Mouse (Mus musculus) stomach, embryonic 15.5 days (tissue): ENCODE measurements around the gene Coq2. TPM values are rescaled to one million over a fixed set of nuclear protein-coding genes. Genes with fewer than 3 reads are reported as not detected.

Experiments used
- ATAC-seq: fragments of 200-750 bp; cut with Nextera tagmentation; 2 replicates; pipeline ENCODE4 v1.8.0; 2017; ENCODE audit warnings: low read depth, moderate number of reproducible peaks, moderate TSS enrichment; ENCODE audit not compliant: insufficient read depth, low FRiP score
- H3K27ac ChIP-seq: fragments of 300-500 bp; sonication (generic); 2 replicates; pipeline ENCODE4 v1.5.1; 2015; ENCODE audit warnings: mild to moderate bottlenecking, inconsistent platforms
- H3K27me3 ChIP-seq: fragments of 300-500 bp; sonication (generic); replicated peaks from 2 replicates; pipeline ENCODE4 v1.6.1; 2015; ENCODE audit warnings: inconsistent platforms
- H3K36me3 ChIP-seq: fragments of 300-500 bp; sonication (generic); 2 replicates; pipeline ENCODE4 v1.6.1; 2015; ENCODE audit warnings: inconsistent platforms
- H3K4me1 ChIP-seq: fragments of 300-500 bp; sonication (generic); 2 replicates; pipeline ENCODE4 v1.6.1; 2015; ENCODE audit warnings: inconsistent platforms
- H3K4me2 ChIP-seq: fragments of 300-500 bp; sonication (generic); 2 replicates; pipeline ENCODE4 v1.6.1; 2015; ENCODE audit warnings: mild to moderate bottlenecking, inconsistent platforms
- H3K4me3 ChIP-seq: fragments of 300-500 bp; sonication (generic); replicated peaks from 2 replicates; pipeline ENCODE4 v1.5.1; 2015; ENCODE audit warnings: inconsistent platforms
- H3K9ac ChIP-seq: fragments of 300-500 bp; sonication (generic); 2 replicates; pipeline ENCODE4 v1.6.1; 2015; ENCODE audit warnings: inconsistent platforms
- H3K9me3 ChIP-seq: fragments of 300-500 bp; sonication (generic); 2 replicates; pipeline ENCODE4 v1.6.1; 2016; ENCODE audit warnings: inconsistent platforms
- WGBS: fragments of 180-500 bp; shearing (Covaris S2); methylation state at CpG from one replicate; pipeline ENCODE4 v1.1.7; 2015; 5-methylcytosine and 5-hydroxymethylcytosine counted together
- polyA plus RNA-seq: library from polyadenylated mRNA; unstranded; fragments of >200 nt; fragmentation: Nextera tagmentation; extraction: Ambion mirVana; gene quantifications from 2 replicates; pipeline ENCODE4 v1.2.1, GENCODE M21; 2015

The Coq2 gene
- polyA plus RNA-seq, 1 experiment from 2014 or later = 66.4 TPM

GRCm38 (mm10) chr5:100697398-100697797, 22.5 kb upstream of the Coq2 start:
- no peaks in the 10 kb centered on the region for H3K9me3 ChIP-seq
- no peaks in the 10 kb centered on the region for H3K4me1 ChIP-seq
- no peaks in the 10 kb centered on the region for H3K36me3 ChIP-seq
- H3K4me2 ChIP-seq = no peak overlapping the region
- no peak overlapping the region for H3K9ac ChIP-seq
- 61% methylated on average over 2 of the region's 2 CpGs for WGBS
- H3K27ac ChIP-seq = no peak overlapping the region
- no peak overlapping the region for H3K4me3 ChIP-seq
- ATAC-seq = no peak
- no peaks in the 10 kb centered on the region for H3K27me3 ChIP-seq

- Histone ChIP-seq H3K9ac (no peak overlapping the region), H3K4me1 (no peaks in the 10 kb centered on the region), H3K36me3 (no peaks in the 10 kb centered on the region), H3K4me3 (no peak overlapping the region), H3K4me2 (no peak overlapping the region), H3K27ac (no peak overlapping the region), H3K27me3 (no peaks in the 10 kb centered on the region), H3K9me3 (no peaks in the 10 kb centered on the region)
- no peak for ATAC-seq
- WGBS = 71% methylated on average over 4 of the region's 4 CpGs
Measured at GRCm38 (mm10) chr5:100685631-100686030, 10.7 kb upstream of the Coq2 start.

- Histone ChIP-seq H3K36me3 (no peaks in the 10 kb centered on the region), H3K9ac (no peak overlapping the region), H3K4me1 (no peaks in the 10 kb centered on the region), H3K4me2 (no peak overlapping the region), H3K9me3 (no peaks in the 10 kb centered on the region), H3K27ac (no peak overlapping the region), H3K4me3 (no peak overlapping the region), H3K27me3 (no peaks in the 10 kb centered on the region)
- no peak for ATAC-seq
- WGBS = 75% methylated on average over 6 of the region's 6 CpGs
Measured at GRCm38 (mm10) chr5:100680542-100680933, 5.6 kb upstream of the Coq2 start.

DNA sequence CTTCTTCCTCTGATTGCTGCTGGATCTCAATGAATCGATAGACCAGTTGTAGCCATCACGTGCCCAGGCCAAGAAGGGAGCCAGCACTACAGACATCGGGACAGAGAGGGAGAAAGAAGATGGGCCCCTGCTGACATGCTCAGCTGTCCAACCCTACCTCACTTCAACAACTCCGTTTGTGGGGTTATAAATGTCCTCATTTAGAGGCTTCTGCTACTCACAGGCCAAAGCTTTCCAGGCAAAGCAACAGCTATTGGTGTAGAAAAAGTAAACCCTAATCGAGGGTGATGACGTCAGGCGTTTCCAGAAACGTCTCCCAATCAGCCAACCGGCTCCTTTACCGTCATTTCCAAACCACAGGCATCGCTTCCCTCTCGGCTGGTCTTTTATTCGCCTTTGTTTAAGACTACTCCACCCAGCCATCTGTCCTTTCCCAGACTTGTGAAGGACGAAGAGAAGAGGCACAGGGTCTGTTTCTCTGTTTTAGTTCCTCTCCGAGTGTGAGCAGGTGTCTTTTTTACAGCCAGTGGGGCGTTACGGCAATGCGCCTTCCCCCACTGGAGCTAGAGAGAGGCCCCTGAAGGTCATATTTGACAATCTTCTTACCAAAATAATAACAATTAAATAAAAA, 5.1 kb upstream of the Coq2 start:
- Histone ChIP-seq H3K4me2 (no peak overlapping the region), H3K27me3 (no peaks in the 10 kb centered on the region), H3K36me3 (no peaks in the 10 kb centered on the region), H3K4me3 (no peak overlapping the region), H3K27ac (no peak overlapping the region), H3K4me1 (no peaks in the 10 kb centered on the region), H3K9ac (no peak overlapping the region), H3K9me3 (no peaks in the 10 kb centered on the region)
- WGBS = 71% methylated on average over 18 of the region's 18 CpGs
- ATAC-seq = no peak

DNA sequence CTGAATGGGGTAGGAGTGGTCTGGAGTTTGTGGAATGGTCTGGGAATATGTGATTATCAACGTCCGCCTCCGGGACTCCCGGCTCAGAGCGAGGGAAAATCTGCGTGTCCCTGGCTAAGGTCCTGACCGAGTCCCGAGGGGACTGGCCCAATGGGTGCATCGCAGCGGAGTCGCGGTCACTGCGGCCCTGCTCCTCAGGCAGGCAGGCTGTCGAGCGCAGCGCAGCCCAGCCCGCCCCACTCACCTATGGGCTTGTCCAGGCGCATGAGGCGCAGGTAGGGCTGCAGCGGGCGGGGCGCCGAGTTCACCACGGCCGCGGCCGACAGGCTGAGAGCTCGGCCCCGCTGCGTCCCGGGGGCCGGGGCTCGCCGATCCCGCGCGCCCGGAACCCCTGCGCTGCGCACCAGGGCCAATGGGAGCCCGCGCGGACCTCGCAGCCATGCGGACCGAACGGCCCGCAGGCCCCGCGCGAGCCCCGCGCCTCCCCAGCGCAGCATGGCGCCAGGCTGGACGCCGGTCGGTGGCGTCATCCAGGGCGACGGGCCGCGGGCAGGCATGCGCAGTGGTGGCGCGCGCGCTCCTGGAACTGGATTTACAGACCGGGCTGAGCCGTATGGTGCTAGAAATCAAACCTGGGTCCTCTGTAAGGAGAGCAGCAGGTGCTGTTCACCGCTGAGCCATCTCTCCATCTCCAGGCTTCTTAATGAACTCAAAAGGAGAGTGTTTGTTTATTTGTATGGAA, 1.0 kb downstream of the Coq2 start:
- Histone ChIP-seq H3K27ac (peak overlapping the region; percentile 89), H3K9me3 (no peaks in the 10 kb centered on the region), H3K36me3 (no peaks in the 10 kb centered on the region), H3K9ac (peak overlapping the region; percentile 70), H3K27me3 (no peaks in the 10 kb centered on the region), H3K4me1 (peaks cover 8% of the 10 kb centered on the region), H3K4me2 (peak overlapping the region; percentile 66), H3K4me3 (peak overlapping the region; percentile 77)
- peak; percentile 94 for ATAC-seq
- under 1% methylated on average over 71 of the region's 71 CpGs for WGBS

DNA sequence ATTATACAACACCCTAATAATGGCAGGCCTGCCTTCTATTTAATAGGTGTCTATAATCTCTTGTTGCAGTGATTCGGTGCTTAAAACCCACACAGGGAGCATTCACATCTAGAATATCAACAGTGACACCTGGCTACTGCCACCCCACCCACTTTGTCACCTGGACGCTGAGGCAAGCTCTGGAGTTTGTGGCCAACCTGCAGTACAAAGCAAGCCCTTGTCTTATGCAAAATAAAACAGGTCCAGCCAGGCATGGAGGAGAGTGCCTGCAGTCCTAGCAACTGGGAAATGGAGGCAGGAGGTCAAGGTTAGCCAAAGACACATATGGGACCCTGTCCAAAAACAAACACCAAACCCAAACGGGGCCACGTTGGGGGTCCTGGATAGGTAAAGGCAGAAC, 2.5 kb downstream of the Coq2 start:
- 61% methylated on average over 4 of the region's 4 CpGs for WGBS
- Histone ChIP-seq H3K36me3 (no peaks in the 10 kb centered on the region), H3K9ac (no peak overlapping the region), H3K9me3 (no peaks in the 10 kb centered on the region), H3K4me2 (peak overlapping the region; percentile 66), H3K4me1 (peaks cover 8% of the 10 kb centered on the region), H3K27me3 (no peaks in the 10 kb centered on the region), H3K27ac (no peak overlapping the region), H3K4me3 (no peak overlapping the region)
- ATAC-seq = no peak

DNA sequence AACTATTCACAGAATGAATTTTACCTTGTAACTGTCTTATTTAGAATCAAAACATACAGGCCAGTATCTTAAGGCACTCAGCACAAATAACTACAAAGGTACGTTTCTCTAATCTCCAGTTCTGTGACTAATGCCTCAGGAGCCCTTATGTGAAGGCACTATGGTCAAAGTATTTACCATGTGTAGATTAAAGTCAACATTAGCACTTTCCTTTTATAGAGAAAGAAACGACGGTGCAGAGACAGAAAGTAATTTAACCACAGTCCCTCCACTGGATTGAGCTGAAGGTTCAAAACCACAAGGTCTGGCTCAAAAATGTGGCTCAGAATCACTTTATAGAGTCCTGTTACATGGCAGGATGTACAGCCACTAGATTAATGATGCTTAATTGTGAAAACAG, 3.0 kb downstream of the Coq2 start:
- peak overlapping the region; percentile 66; the same call in 1 of the 2 replicates for H3K4me2 ChIP-seq
- H3K4me1 ChIP-seq = peaks cover 8% of the 10 kb centered on the region
- no peak for ATAC-seq
- H3K27me3 ChIP-seq = no peaks in the 10 kb centered on the region
- no peak overlapping the region for H3K9ac ChIP-seq
- WGBS = 46% methylated on average over 3 of the region's 3 CpGs
- no peaks in the 10 kb centered on the region for H3K9me3 ChIP-seq
- no peak overlapping the region for H3K27ac ChIP-seq
- no peak overlapping the region for H3K4me3 ChIP-seq
- no peaks in the 10 kb centered on the region for H3K36me3 ChIP-seq

GRCm38 (mm10) chr5:100671398-100671797, 3.5 kb downstream of the Coq2 start:
- H3K4me3 ChIP-seq = no peak overlapping the region
- no peaks in the 10 kb centered on the region for H3K36me3 ChIP-seq
- 24% methylated on average over 5 of the region's 5 CpGs for WGBS
- H3K4me1 ChIP-seq = peaks cover 8% of the 10 kb centered on the region
- no peaks in the 10 kb centered on the region for H3K9me3 ChIP-seq
- H3K27ac ChIP-seq = no peak overlapping the region
- ATAC-seq = no peak
- no peak overlapping the region for H3K4me2 ChIP-seq
- H3K27me3 ChIP-seq = no peaks in the 10 kb centered on the region
- H3K9ac ChIP-seq = no peak overlapping the region

DNA sequence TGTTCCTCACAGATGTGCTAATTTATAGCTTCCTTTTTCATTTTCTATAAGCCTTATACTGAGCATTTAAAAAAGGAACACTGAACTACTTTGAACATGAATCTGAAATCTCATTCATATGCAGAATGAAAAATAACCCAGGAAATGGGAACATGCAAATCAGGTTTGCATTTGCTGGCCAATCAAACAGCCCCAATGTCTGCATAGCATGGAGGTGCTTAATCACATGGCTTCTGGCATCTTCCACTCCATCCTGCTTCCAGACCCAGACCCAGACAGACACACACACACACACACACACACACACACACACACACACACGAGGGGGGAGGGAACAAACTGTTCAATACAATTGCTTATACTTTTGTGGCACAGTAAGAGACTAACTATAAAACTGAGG, 8.0 kb downstream of the Coq2 start:
- no peak for ATAC-seq
- H3K4me3 ChIP-seq = no peak overlapping the region
- 0 out of 2 replicates have a peak, but pooled peaks cover 18% of the 10 kb centered on the region for H3K36me3 ChIP-seq
- H3K27ac ChIP-seq = no peak overlapping the region
- no peaks in the 10 kb centered on the region for H3K27me3 ChIP-seq
- no peak overlapping the region for H3K9ac ChIP-seq
- H3K4me2 ChIP-seq = no peak overlapping the region
- WGBS = 83% methylated on average over 1 of the region's 1 CpGs
- H3K9me3 ChIP-seq = no peaks in the 10 kb centered on the region
- H3K4me1 ChIP-seq = no peaks in the 10 kb centered on the region

GRCm38 (mm10) chr5:100663854-100664253, 11.1 kb downstream of the Coq2 start:
- Histone ChIP-seq H3K4me3 (no peak overlapping the region), H3K36me3 (peaks cover 34% of the 10 kb centered on the region), H3K4me2 (no peak overlapping the region), H3K9me3 (no peaks in the 10 kb centered on the region), H3K27me3 (no peaks in the 10 kb centered on the region), H3K9ac (no peak overlapping the region), H3K27ac (no peak overlapping the region), H3K4me1 (no peaks in the 10 kb centered on the region)
- 39% methylated on average over 5 of the region's 5 CpGs for WGBS
- no peak for ATAC-seq

DNA sequence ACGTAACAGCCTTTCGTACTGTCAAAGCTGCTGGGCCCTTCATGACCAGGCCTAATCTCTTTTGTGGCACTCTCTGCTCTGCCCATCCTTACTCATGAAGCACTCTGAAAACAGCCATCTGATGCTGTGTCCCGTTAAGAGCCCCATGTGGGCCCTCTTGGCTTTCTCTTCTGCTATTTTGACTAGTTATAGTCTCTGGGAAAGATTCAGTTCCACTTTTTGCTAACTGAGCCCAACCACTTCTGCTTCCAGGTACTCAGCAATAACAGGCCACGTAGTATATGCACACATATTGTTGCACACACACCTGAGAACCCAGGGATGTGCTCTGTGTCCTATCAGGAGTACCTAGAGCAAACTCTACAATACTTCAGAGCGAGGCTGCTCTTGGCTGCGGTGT, 11.9 kb downstream of the Coq2 start:
- H3K36me3 ChIP-seq = peaks cover 34% of the 10 kb centered on the region
- H3K27me3 ChIP-seq = no peaks in the 10 kb centered on the region
- H3K9ac ChIP-seq = no peak overlapping the region
- H3K27ac ChIP-seq = no peak overlapping the region
- no peak for ATAC-seq
- H3K4me1 ChIP-seq = no peaks in the 10 kb centered on the region
- H3K4me3 ChIP-seq = no peak overlapping the region
- no peaks in the 10 kb centered on the region for H3K9me3 ChIP-seq
- WGBS = 90% methylated on average over 6 of the region's 6 CpGs
- no peak overlapping the region for H3K4me2 ChIP-seq

DNA sequence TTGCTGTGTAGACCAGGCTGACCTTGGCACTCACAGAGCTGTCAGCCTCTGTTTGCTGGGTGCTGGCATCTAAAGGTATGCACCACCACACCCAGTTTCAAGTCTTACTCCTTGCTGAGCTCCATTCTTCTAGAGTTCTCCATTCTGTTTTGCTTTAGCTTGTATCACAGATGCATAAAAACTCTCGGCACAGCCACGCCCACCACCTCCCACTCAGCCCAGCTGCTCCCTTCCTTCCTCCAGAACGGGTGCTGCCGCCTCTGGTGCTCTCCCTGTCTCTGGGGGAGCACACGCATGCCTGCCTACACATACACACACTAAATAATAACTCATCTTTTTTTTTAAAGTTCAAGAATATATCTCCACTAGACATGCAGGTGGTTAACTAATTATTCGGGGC, 16.5 kb downstream of the Coq2 start:
- 68% methylated on average over 6 of the region's 6 CpGs for WGBS
- ATAC-seq = no peak
- H3K36me3 ChIP-seq = peaks cover 44% of the 10 kb centered on the region

More for the DNA sequence above, 16.5 kb downstream of the Coq2 start:
- no peak overlapping the region for H3K4me2 ChIP-seq
- no peaks in the 10 kb centered on the region for H3K9me3 ChIP-seq
- no peak overlapping the region for H3K27ac ChIP-seq
- no peaks in the 10 kb centered on the region for H3K27me3 ChIP-seq
- no peak overlapping the region for H3K9ac ChIP-seq
- H3K4me3 ChIP-seq = no peak overlapping the region
- no peaks in the 10 kb centered on the region for H3K4me1 ChIP-seq
